Comparison of ENCODE assay signal across 22 mouse cellular contexts in the genomic region with DNA sequence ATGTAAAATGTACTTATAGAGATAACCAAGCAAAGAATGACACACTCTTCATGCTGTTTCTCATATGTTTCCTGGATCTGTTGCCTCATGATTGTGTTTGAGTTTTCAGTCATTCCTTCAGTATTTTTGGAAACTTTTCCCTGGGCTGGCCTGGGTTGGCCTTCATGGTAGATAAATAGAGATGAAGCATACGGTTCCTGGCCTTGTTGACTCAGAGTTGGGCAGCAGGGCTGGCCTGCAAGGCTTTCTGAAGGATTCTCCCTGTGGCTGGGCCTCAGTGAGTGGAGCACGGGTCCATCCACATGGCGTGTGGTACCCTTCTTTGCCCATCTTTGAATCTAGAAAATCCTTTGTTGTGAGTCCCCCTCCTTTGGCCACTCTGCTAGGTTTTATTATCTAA.
DNase-seq lines count a peak whose midpoint lies in the region; ATAC-seq lines count a peak whose summit lies in the region.
"Had no signal": no experiment of that assay in that cellular context is flagged by ENCODE, and none has a peak within 500 bp of the region (broad histone marks: within the 10 kb centered on the region; RNA-seq: fewer than 3 reads in every experiment).

No protein-coding gene starts in this region.

- ATAC-seq in granulocyte monocyte progenitor cell, adult 5-6 weeks (replicated peaks; ENCODE audit: poor library complexity, severe bottlenecking), result no peak
- ATAC-seq: CD4-positive, CD25-positive, alpha-beta regulatory T cell, adult 4 months; forebrain, embryonic 13.5 days; forebrain, embryonic 16.5 days; hindbrain, postnatal 0 days; inflammation-experienced regulatory T-cells, adult 6 months; intestine, embryonic 16.5 days; Patski had no signal

- DNase-seq in ovary, adult 18-20 months (ENCODE audit: low spot score), result peak; percentile 2
- DNase-seq in ovary, postnatal 10 days (ENCODE audit: low spot score), result no peak
- peak; percentile 25 for DNase-seq in adrenal gland, adult 8-10 months
- DNase-seq in adrenal gland, postnatal 14 days, result peak; percentile 19
- DNase-seq in gastrocnemius, postnatal 4 days (ENCODE audit: low spot score in 2 of 2), result no peak
- DNase-seq: cerebellum, adult 18-20 months; cerebellum, adult 9-10 months; cerebellum, postnatal 14 days; gastrocnemius, postnatal 10 days; gastrocnemius, postnatal 36 days; heart, adult 18-20 months; heart, postnatal 14 days; heart, postnatal 4 days; kidney, adult 8-10 months had no signal

Comparison
In these comparisons a context has a peak if more than half of its experiments do, and no peak if none do; other contexts are left out.
1. DNase-seq: peak in ovary, adult 18-20 months (single experiment), adrenal gland, adult 8-10 months (single experiment) and adrenal gland, postnatal 14 days (single experiment); none in ovary, postnatal 10 days (single experiment) and gastrocnemius, postnatal 4 days (0 of 2).